Mouse (Mus musculus) stomach, postnatal 0 days (tissue): ENCODE data around the gene Rtf2. TPM values are rescaled to one million over a fixed set of nuclear protein-coding genes. Genes with fewer than 3 reads are reported as not detected.

Experiments used
- ATAC-seq: fragments of 200-750 bp; cut with Nextera tagmentation; 2 replicates; pipeline ENCODE4 v1.8.0; 2017; ENCODE audit not compliant: low FRiP score, low TSS enrichment
- DNase-seq: peaks from one replicate; pipeline ENCODE4 v3.0.0-alpha.2; 2016; ENCODE audit warnings: low spot score
- H3K27ac ChIP-seq: fragments of 300-500 bp; sonication (generic); replicated peaks from 2 replicates; pipeline ENCODE4 v1.5.1; 2014; ENCODE audit warnings: mild to moderate bottlenecking, control low read depth
- H3K27me3 ChIP-seq: fragments of 300-500 bp; sonication (generic); 2 replicates; pipeline ENCODE4 v1.6.1; 2014; ENCODE audit warnings: low read length; ENCODE audit not compliant: control insufficient read depth, insufficient read depth
- H3K36me3 ChIP-seq: fragments of 300-500 bp; sonication (generic); 2 replicates; pipeline ENCODE4 v1.6.1; 2014; ENCODE audit warnings: low read length, mixed read lengths; ENCODE audit not compliant: control insufficient read depth, insufficient read depth
- H3K4me1 ChIP-seq: fragments of 300-500 bp; sonication (generic); replicated peaks from 2 replicates; pipeline ENCODE4 v1.6.1; 2014; ENCODE audit warnings: antibody characterized with exemption; ENCODE audit not compliant: control insufficient read depth, insufficient read depth
- H3K4me2 ChIP-seq: fragments of 300-500 bp; sonication (generic); replicated peaks from 2 replicates; pipeline ENCODE4 v1.6.1; 2014; ENCODE audit warnings: low read depth, mild to moderate bottlenecking, control low read depth, moderate library complexity
- H3K4me3 ChIP-seq: fragments of 300-500 bp; sonication (generic); 2 replicates; pipeline ENCODE4 v1.5.1; 2014; ENCODE audit warnings: low read depth, low read length, control low read depth
- H3K9ac ChIP-seq: fragments of 300-500 bp; sonication (generic); 2 replicates; pipeline ENCODE4 v1.6.1; 2014; ENCODE audit warnings: mild to moderate bottlenecking, low read length, control low read depth, mixed read lengths
- H3K9me3 ChIP-seq: fragments of 300-500 bp; sonication (generic); 2 replicates; pipeline ENCODE4 v1.6.1; 2016; ENCODE audit warnings: low read length; ENCODE audit not compliant: control insufficient read depth
- CTCF ChIP-seq: IDR thresholded peaks from 2 replicates; pipeline ENCODE4 v1.5.1; 2016; ENCODE audit warnings: antibody characterized with exemption, low read depth, mild to moderate bottlenecking, moderate library complexity
- EP300 ChIP-seq: optimal IDR thresholded peaks from 2 replicates; pipeline ENCODE3; 2016; ENCODE audit warnings: antibody characterized with exemption
- WGBS: fragments of 180-500 bp; shearing (Covaris S2); extraction: QIAGEN DNeasy Blood & Tissue Kit; methylation state at CpG from one replicate; pipeline ENCODE4 v1.1.7; 2014; 5-methylcytosine and 5-hydroxymethylcytosine counted together
- polyA plus RNA-seq: library from polyadenylated mRNA; unstranded; fragments of >200 nt; fragmentation: Nextera tagmentation; extraction: Ambion mirVana; gene quantifications from 2 replicates; pipeline ENCODE4 v1.2.1, GENCODE M21; 2015

Gene Rtf2
- polyA plus RNA-seq, 1 experiment from 2014 or later, result 79.7 TPM

DNA sequence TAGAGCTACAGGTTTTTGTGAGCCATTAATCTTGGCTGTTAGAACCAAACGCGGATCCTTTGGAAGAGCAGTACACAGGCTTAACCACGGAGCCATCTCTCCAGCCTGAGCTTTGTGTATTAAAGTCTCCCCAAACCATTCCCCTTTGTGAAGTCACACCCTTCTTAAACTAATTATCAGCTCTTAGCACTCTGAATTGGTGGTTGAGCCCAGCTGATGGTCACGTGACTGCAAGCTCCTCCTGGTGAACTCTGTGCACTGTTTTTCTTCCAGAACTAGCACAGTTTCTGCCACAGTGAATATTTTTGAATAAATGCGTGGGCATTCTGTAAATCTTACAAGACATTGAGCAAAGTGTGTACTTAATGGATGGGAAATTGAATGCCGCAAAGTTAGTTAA is 820 bp downstream of the Rtf2 start:
- TF ChIP-seq CTCF, result no peak
- TF ChIP-seq EP300, result no peak
- Histone ChIP-seq H3K4me3 (peak overlapping the region; percentile 87), H3K36me3 (0 out of 2 replicates have a peak, but pooled peaks cover 3% of the 10 kb centered on the region), H3K27ac (peak overlapping the region; percentile 77), H3K9me3 (no peaks in the 10 kb centered on the region), H3K4me1 (no peaks in the 10 kb centered on the region), H3K9ac (peak overlapping the region; percentile 80), H3K27me3 (no peaks in the 10 kb centered on the region), H3K4me2 (peak overlapping the region; percentile 78)
- DNase-seq (peak; percentile 63), ATAC-seq (peak; percentile 38; the same call in 1 of the 2 replicates)
- WGBS, result 25% methylated on average over 6 of the region's 6 CpGs

DNA sequence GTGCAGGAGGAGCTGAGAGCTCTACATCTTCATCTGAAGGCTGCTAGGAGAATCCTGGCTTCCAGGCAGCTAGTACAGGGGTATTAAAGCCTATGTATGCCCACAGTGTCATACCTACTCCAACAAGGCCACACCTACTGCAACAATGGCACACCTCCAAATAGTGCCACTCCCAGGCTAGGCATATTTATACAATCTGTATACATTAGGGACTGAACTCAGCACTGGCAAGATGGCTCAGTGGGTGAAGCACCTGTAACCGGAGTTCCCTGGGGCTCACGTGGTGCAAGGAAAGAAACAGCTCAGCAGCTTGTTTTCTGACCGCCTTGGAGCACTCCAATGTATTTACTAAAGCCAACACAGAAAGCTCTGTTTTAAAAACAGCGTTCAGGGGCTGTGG is 5.3 kb downstream of the Rtf2 start:
- peak; percentile 63 for DNase-seq
- TF ChIP-seq CTCF, result no peak
- TF ChIP-seq EP300, result no peak
- Histone ChIP-seq H3K4me2 (no peak overlapping the region), H3K4me1 (no peaks in the 10 kb centered on the region), H3K4me3 (no peak overlapping the region), H3K27ac (no peak overlapping the region), H3K36me3 (peaks cover 18% of the 10 kb centered on the region; the same call in 1 of the 2 replicates), H3K9ac (no peak overlapping the region), H3K27me3 (no peaks in the 10 kb centered on the region), H3K9me3 (no peaks in the 10 kb centered on the region)
- peak; percentile 85 for ATAC-seq
- WGBS, result 80% methylated on average over 4 of the region's 4 CpGs

DNA sequence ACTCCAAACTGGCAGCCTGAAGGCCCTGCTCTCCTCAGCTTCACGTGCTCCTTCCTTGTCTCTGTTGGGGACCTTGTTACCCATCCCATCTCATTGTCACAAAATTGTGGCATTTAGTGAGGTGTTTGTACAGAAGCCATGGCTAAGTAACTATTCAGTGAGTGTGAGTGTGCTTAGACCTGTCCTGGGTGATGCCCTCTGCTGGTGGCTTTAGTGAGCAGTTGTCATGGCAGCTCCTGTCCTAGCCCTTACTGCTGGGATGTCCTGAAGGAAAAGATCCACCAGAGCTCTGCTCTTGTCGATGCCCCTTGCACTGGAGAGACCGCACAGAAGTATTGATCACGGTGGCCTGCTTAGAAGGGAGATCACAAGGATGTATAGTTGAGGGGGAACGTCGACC is 7.0 kb downstream of the Rtf2 start:
- no peaks in the 10 kb centered on the region for H3K4me1 ChIP-seq
- TF ChIP-seq EP300, result no peak
- TF ChIP-seq CTCF, result peak; percentile 68
- H3K27ac ChIP-seq, result no peak overlapping the region
- no peaks in the 10 kb centered on the region for H3K27me3 ChIP-seq
- WGBS, result 89% methylated on average over 6 of the region's 6 CpGs
- no peak overlapping the region for H3K9ac ChIP-seq
- H3K9me3 ChIP-seq, result no peaks in the 10 kb centered on the region
- H3K36me3 ChIP-seq, result peaks cover 23% of the 10 kb centered on the region
- ATAC-seq, result no peak
- peak; percentile 27 for DNase-seq
- no peak overlapping the region for H3K4me2 ChIP-seq
- H3K4me3 ChIP-seq, result no peak overlapping the region

- Histone ChIP-seq H3K4me1 (no peaks in the 10 kb centered on the region), H3K4me3 (no peak overlapping the region), H3K36me3 (peaks cover 31% of the 10 kb centered on the region), H3K9me3 (no peaks in the 10 kb centered on the region), H3K9ac (no peak overlapping the region), H3K27ac (no peak overlapping the region), H3K27me3 (no peaks in the 10 kb centered on the region), H3K4me2 (no peak overlapping the region)
- TF ChIP-seq EP300 (no peak), CTCF (no peak)
- 88% methylated on average over 4 of the region's 4 CpGs for WGBS
- DNase-seq (no peak), ATAC-seq (no peak)
Measured at GRCm38 (mm10) chr2:172448329-172448728, 8.0 kb downstream of the Rtf2 start.

- no peak overlapping the region for H3K27ac ChIP-seq
- no peak for ATAC-seq
- H3K9ac ChIP-seq, result no peak overlapping the region
- 76% methylated on average over 6 of the region's 6 CpGs for WGBS
- DNase-seq, result no peak
- H3K4me2 ChIP-seq, result no peak overlapping the region
- TF ChIP-seq CTCF, result no peak
- TF ChIP-seq EP300, result no peak
- no peaks in the 10 kb centered on the region for H3K27me3 ChIP-seq
- H3K4me3 ChIP-seq, result no peak overlapping the region
- no peaks in the 10 kb centered on the region for H3K4me1 ChIP-seq
- H3K36me3 ChIP-seq, result peaks cover 31% of the 10 kb centered on the region
- no peaks in the 10 kb centered on the region for H3K9me3 ChIP-seq
Measured at GRCm38 (mm10) chr2:172450640-172451039, 10.3 kb downstream of the Rtf2 start.

DNA sequence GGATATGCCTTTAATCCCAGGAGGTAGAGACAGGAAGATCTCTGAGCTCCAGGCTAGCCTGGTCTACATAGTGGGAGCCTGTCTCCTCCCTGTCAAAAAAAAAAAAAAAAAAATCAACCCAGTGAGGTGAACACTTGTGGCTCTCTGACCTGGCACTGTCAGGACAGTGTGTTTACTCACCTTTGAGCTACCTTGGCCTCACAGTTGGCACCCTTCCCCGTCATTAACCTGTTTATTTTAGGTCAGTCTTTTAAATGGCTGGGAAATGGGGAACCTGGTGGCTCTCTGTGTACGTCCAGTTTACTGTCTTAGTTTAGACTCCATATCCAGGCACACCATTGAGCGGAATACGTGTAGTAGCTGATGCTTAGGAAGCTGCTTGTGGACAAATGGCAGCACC is 11.7 kb downstream of the Rtf2 start:
- no peak overlapping the region for H3K4me3 ChIP-seq
- H3K27me3 ChIP-seq, result no peaks in the 10 kb centered on the region
- no peak overlapping the region for H3K9ac ChIP-seq
- WGBS, result 84% methylated on average over 4 of the region's 4 CpGs
- H3K36me3 ChIP-seq, result peaks cover 28% of the 10 kb centered on the region
- H3K9me3 ChIP-seq, result no peaks in the 10 kb centered on the region
- DNase-seq (no peak), ATAC-seq (no peak)
- TF ChIP-seq CTCF, result no peak
- no peak for TF ChIP-seq EP300
- no peaks in the 10 kb centered on the region for H3K4me1 ChIP-seq
- no peak overlapping the region for H3K27ac ChIP-seq
- no peak overlapping the region for H3K4me2 ChIP-seq
